Comparison of ENCODE assay signal across 28 mouse cellular contexts in the genomic region with DNA sequence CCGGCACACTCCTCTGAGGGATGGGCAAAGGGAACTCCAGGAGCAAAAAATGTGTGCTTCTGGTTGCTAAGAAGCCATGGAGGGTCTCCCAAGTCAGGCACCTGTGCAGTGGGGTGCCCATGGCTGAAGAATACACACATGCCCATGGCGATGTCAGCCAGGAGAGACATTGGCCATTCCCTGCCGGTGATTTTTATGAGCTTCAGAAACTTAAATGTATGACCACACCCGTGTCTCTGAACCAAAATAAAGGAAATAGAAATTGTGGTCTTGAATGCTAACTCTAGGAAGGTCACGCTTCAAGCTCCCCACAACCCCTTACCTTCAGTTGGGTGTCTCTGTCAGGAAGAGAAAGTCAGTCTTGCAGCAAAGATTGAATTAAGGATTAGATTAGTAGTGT. TPM values are rescaled to one million over a fixed set of nuclear protein-coding genes. Genes with fewer than 3 reads are reported as not detected.
"Had no signal": no experiment of that assay in that cellular context is flagged by ENCODE, and none has a peak within 500 bp of the region (broad histone marks: within the 10 kb centered on the region; RNA-seq: fewer than 3 reads in every experiment).

No protein-coding gene starts in this region.

- H3K36me3 ChIP-seq: embryonic facial prominence, embryonic 10.5 days; embryonic facial prominence, embryonic 12.5 days; embryonic facial prominence, embryonic 13.5 days; embryonic facial prominence, embryonic 15.5 days; forebrain, embryonic 10.5 days; forebrain, embryonic 12.5 days; forebrain, embryonic 15.5 days had no signal

- H3K9me3 ChIP-seq: embryonic facial prominence, embryonic 10.5 days; embryonic facial prominence, embryonic 12.5 days; embryonic facial prominence, embryonic 13.5 days; embryonic facial prominence, embryonic 15.5 days; forebrain, embryonic 10.5 days; forebrain, embryonic 12.5 days; forebrain, embryonic 13.5 days; forebrain, embryonic 15.5 days had no signal

- DNase-seq: cerebellum, adult 2 months; cerebellum, adult 8-10 months; cerebellum, adult 9-10 months; cerebellum, adult 9-11 months; cerebellum, postnatal 10 days; cerebellum, postnatal 14 days; cerebellum, postnatal 25 days; cerebellum, postnatal 36 days; embryo, embryonic 11 days; forebrain, postnatal 0 days; gastrocnemius, adult 2 months; gastrocnemius, postnatal 10 days; gastrocnemius, postnatal 14 days; gastrocnemius, postnatal 25 days; gastrocnemius, postnatal 36 days; heart, adult 18-20 months had no signal

- H3K27ac ChIP-seq: embryonic facial prominence, embryonic 10.5 days; embryonic facial prominence, embryonic 12.5 days; embryonic facial prominence, embryonic 13.5 days; embryonic facial prominence, embryonic 15.5 days; forebrain, embryonic 10.5 days; forebrain, embryonic 12.5 days; forebrain, embryonic 13.5 days; forebrain, embryonic 15.5 days; gastrocnemius, adult 2 months had no signal

- H3K9ac ChIP-seq: embryonic facial prominence, embryonic 12.5 days; embryonic facial prominence, embryonic 13.5 days; embryonic facial prominence, embryonic 15.5 days; forebrain, embryonic 12.5 days; forebrain, embryonic 13.5 days; forebrain, embryonic 15.5 days; forebrain, postnatal 0 days had no signal

- H3K4me3 ChIP-seq: embryonic facial prominence, embryonic 10.5 days; embryonic facial prominence, embryonic 12.5 days; embryonic facial prominence, embryonic 13.5 days; embryonic facial prominence, embryonic 15.5 days; erythroblast, embryonic 14.5 days; forebrain, embryonic 10.5 days; forebrain, embryonic 12.5 days; forebrain, embryonic 13.5 days; forebrain, embryonic 15.5 days; gastrocnemius, adult 2 months had no signal

- H3K4me1 ChIP-seq: embryonic facial prominence, embryonic 10.5 days; embryonic facial prominence, embryonic 12.5 days; embryonic facial prominence, embryonic 13.5 days; embryonic facial prominence, embryonic 15.5 days; forebrain, embryonic 12.5 days; forebrain, embryonic 15.5 days had no signal

- H3K27me3 ChIP-seq: embryonic facial prominence, embryonic 12.5 days; embryonic facial prominence, embryonic 13.5 days; embryonic facial prominence, embryonic 15.5 days; forebrain, embryonic 12.5 days; forebrain, embryonic 13.5 days; forebrain, embryonic 15.5 days had no signal

- ATAC-seq: forebrain, embryonic 13.5 days; forebrain, embryonic 14.5 days; forebrain, embryonic 15.5 days; forebrain, embryonic 16.5 days; forebrain, postnatal 0 days had no signal

- H3K4me2 ChIP-seq: embryonic facial prominence, embryonic 12.5 days; embryonic facial prominence, embryonic 13.5 days; embryonic facial prominence, embryonic 15.5 days; forebrain, embryonic 12.5 days; forebrain, embryonic 13.5 days; forebrain, embryonic 15.5 days had no signal

RNA-seq across cellular contexts. Expression of gene Map1b, which starts 56.0 kb away (rescaled TPM):
- total RNA-seq: common myeloid progenitor, adult 5-6 weeks had no signal
- polyA plus RNA-seq: erythroblast, embryonic 14.5 days had no signal
